Mouse (Mus musculus) neural tube, embryonic 11.5 days (tissue): ENCODE results near the gene Atp5d. TPM values are rescaled to one million over a fixed set of nuclear protein-coding genes. Genes with fewer than 3 reads are reported as not detected.

Source experiments
- ATAC-seq: fragments of 200-750 bp; cut with Nextera tagmentation; 2 replicates; pipeline ENCODE4 v1.8.0; 2017; ENCODE audit warnings: moderate number of reproducible peaks, mild to moderate bottlenecking, moderate TSS enrichment, moderate library complexity; ENCODE audit not compliant: insufficient read depth, low FRiP score, low TSS enrichment
- DNase-seq: peaks from one replicate; pipeline ENCODE4 v3.0.0-alpha.2; 2015; ENCODE audit warnings: low spot score
- H3K27ac ChIP-seq: fragments of 300-500 bp; sonication (generic); 2 replicates; pipeline ENCODE4 v1.5.1; 2014; ENCODE audit warnings: low read depth, mild to moderate bottlenecking, low read length
- H3K27me3 ChIP-seq: fragments of 300-500 bp; sonication (generic); 2 replicates; pipeline ENCODE4 v1.6.1; 2014; ENCODE audit warnings: mild to moderate bottlenecking, low read length, mixed read lengths; ENCODE audit not compliant: control insufficient read depth, insufficient read depth
- H3K36me3 ChIP-seq: fragments of 300-500 bp; sonication (generic); 2 replicates; pipeline ENCODE4 v1.6.1; 2014; ENCODE audit warnings: mild to moderate bottlenecking, low read length, moderate library complexity, mixed read lengths; ENCODE audit not compliant: control insufficient read depth, insufficient read depth
- H3K4me1 ChIP-seq: fragments of 300-500 bp; sonication (generic); 2 replicates; pipeline ENCODE4 v1.6.1; 2014; ENCODE audit warnings: low read length, mixed read lengths; ENCODE audit not compliant: control insufficient read depth, insufficient read depth
- H3K4me2 ChIP-seq: fragments of 300-500 bp; sonication (generic); 2 replicates; pipeline ENCODE4 v1.6.1; 2014; ENCODE audit warnings: low read depth, mild to moderate bottlenecking, moderate library complexity
- H3K4me3 ChIP-seq: fragments of 300-500 bp; sonication (generic); 2 replicates; pipeline ENCODE4 v1.5.1; 2014; ENCODE audit warnings: low read depth, low read length
- H3K9ac ChIP-seq: fragments of 300-500 bp; sonication (generic); 2 replicates; pipeline ENCODE4 v1.6.1; 2014; ENCODE audit warnings: mild to moderate bottlenecking, low read length
- H3K9me3 ChIP-seq: fragments of 300-500 bp; sonication (generic); 2 replicates; pipeline ENCODE4 v1.6.1; 2016; ENCODE audit warnings: low read length; ENCODE audit not compliant: control insufficient read depth
- WGBS: fragments of 180-500 bp; shearing (Covaris S2); extraction: QIAGEN DNeasy Blood & Tissue Kit; methylation state at CpG from one replicate; pipeline ENCODE4 v1.1.7; 2014; 5-methylcytosine and 5-hydroxymethylcytosine counted together
- polyA plus RNA-seq: library from polyadenylated mRNA; unstranded; fragments of >200 nt; fragmentation: Nextera tagmentation; extraction: Ambion mirVana; gene quantifications from 2 replicates; pipeline ENCODE4 v1.2.1, GENCODE M21; 2014

Atp5d gene
- 376 and 386 TPM in 2 replicates for polyA plus RNA-seq

GRCm38 (mm10) chr10:80138553-80139438, at the start of gene Atp5d:
Gene Atp5d, plus strand, starts transcription at chr10:80138632.
- no peaks in the 10 kb centered on the region; the same call in 1 of the 2 replicates for H3K36me3 ChIP-seq
- DNase-seq (peak; percentile 67), ATAC-seq (no peak; the same call in 1 of the 2 replicates)
- H3K27me3 ChIP-seq: peaks cover 29% of the 10 kb centered on the region
- peak within 1 kb of the TSS; percentile 79 for H3K9ac ChIP-seq
- under 1% methylated on average over 74 of the region's 94 CpGs for WGBS
- H3K27ac ChIP-seq: peak within 1 kb of the TSS; percentile 65
- H3K4me2 ChIP-seq: peak within 1 kb of the TSS; percentile 57
- no peaks in the 10 kb centered on the region for H3K9me3 ChIP-seq
- peak within 1 kb of the TSS; percentile 52 for H3K4me3 ChIP-seq
- H3K4me1 ChIP-seq: peaks cover 30% of the 10 kb centered on the region

- no peak for DNase-seq
- Histone ChIP-seq H3K9ac (no peak overlapping the region), H3K9me3 (no peaks in the 10 kb centered on the region), H3K4me3 (no peak overlapping the region), H3K27me3 (no peaks in the 10 kb centered on the region), H3K27ac (no peak overlapping the region), H3K36me3 (no peaks in the 10 kb centered on the region), H3K4me1 (no peaks in the 10 kb centered on the region), H3K4me2 (no peak overlapping the region)
- no peak for ATAC-seq
- 56% methylated on average over 4 of the region's 4 CpGs for WGBS
Observed at GRCm38 (mm10) chr10:80089146-80089545, 49.3 kb upstream of the Atp5d start.

GRCm38 (mm10) chr10:80091527-80091926, 46.9 kb upstream of the Atp5d start:
- no peak for ATAC-seq
- Histone ChIP-seq H3K4me3 (no peak overlapping the region), H3K4me1 (no peaks in the 10 kb centered on the region), H3K9ac (no peak overlapping the region), H3K4me2 (no peak overlapping the region), H3K27me3 (no peaks in the 10 kb centered on the region), H3K9me3 (no peaks in the 10 kb centered on the region), H3K27ac (no peak overlapping the region), H3K36me3 (no peaks in the 10 kb centered on the region)
- no peak for DNase-seq
- WGBS: 91% methylated on average over 6 of the region's 6 CpGs

GRCm38 (mm10) chr10:80092690-80093089, 45.7 kb upstream of the Atp5d start:
- Histone ChIP-seq H3K9me3 (no peaks in the 10 kb centered on the region), H3K4me2 (no peak overlapping the region), H3K27me3 (no peaks in the 10 kb centered on the region), H3K4me1 (no peaks in the 10 kb centered on the region), H3K36me3 (no peaks in the 10 kb centered on the region), H3K4me3 (no peak overlapping the region), H3K27ac (no peak overlapping the region), H3K9ac (no peak overlapping the region)
- ATAC-seq: no peak
- WGBS: 88% methylated on average over 5 of the region's 5 CpGs
- no peak for DNase-seq

GRCm38 (mm10) chr10:80094085-80094484, 44.3 kb upstream of the Atp5d start:
- no peak overlapping the region for H3K4me3 ChIP-seq
- no peak overlapping the region for H3K9ac ChIP-seq
- no peaks in the 10 kb centered on the region for H3K9me3 ChIP-seq
- no peaks in the 10 kb centered on the region for H3K4me1 ChIP-seq
- no peaks in the 10 kb centered on the region for H3K27me3 ChIP-seq
- no peaks in the 10 kb centered on the region for H3K36me3 ChIP-seq
- H3K27ac ChIP-seq: no peak overlapping the region
- WGBS: 87% methylated on average over 6 of the region's 6 CpGs
- no peak for ATAC-seq
- no peak for DNase-seq
- no peak overlapping the region for H3K4me2 ChIP-seq

- no peaks in the 10 kb centered on the region for H3K9me3 ChIP-seq
- H3K4me1 ChIP-seq: no peaks in the 10 kb centered on the region
- H3K27me3 ChIP-seq: no peaks in the 10 kb centered on the region
- no peak overlapping the region for H3K9ac ChIP-seq
- no peak overlapping the region for H3K4me2 ChIP-seq
- WGBS: 84% methylated on average over 3 of the region's 3 CpGs
- no peaks in the 10 kb centered on the region for H3K36me3 ChIP-seq
- H3K27ac ChIP-seq: no peak overlapping the region
- no peak for ATAC-seq
- no peak overlapping the region for H3K4me3 ChIP-seq
- DNase-seq: no peak
Observed at GRCm38 (mm10) chr10:80094684-80095083, 43.7 kb upstream of the Atp5d start.

- ATAC-seq (no peak), DNase-seq (no peak)
- H3K27me3 ChIP-seq: no peaks in the 10 kb centered on the region
- H3K4me1 ChIP-seq: no peaks in the 10 kb centered on the region
- no peaks in the 10 kb centered on the region for H3K9me3 ChIP-seq
- no peak overlapping the region for H3K27ac ChIP-seq
- no peak overlapping the region for H3K4me2 ChIP-seq
- no peak overlapping the region for H3K4me3 ChIP-seq
- H3K9ac ChIP-seq: no peak overlapping the region
- 85% methylated on average over 5 of the region's 5 CpGs for WGBS
- no peaks in the 10 kb centered on the region for H3K36me3 ChIP-seq
Observed at GRCm38 (mm10) chr10:80095547-80095946, 42.9 kb upstream of the Atp5d start.

GRCm38 (mm10) chr10:80097275-80097674, 41.2 kb upstream of the Atp5d start:
- Histone ChIP-seq H3K4me3 (no peak overlapping the region), H3K27ac (no peak overlapping the region), H3K4me1 (peaks cover 8% of the 10 kb centered on the region), H3K36me3 (no peaks in the 10 kb centered on the region), H3K9ac (no peak overlapping the region), H3K27me3 (no peaks in the 10 kb centered on the region), H3K9me3 (no peaks in the 10 kb centered on the region), H3K4me2 (no peak overlapping the region)
- no peak for DNase-seq
- 19% methylated on average over 5 of the region's 7 CpGs for WGBS
- no peak for ATAC-seq

GRCm38 (mm10) chr10:80098630-80099029, 39.8 kb upstream of the Atp5d start:
- H3K27ac ChIP-seq: no peak overlapping the region
- no peak overlapping the region for H3K4me2 ChIP-seq
- peaks cover 8% of the 10 kb centered on the region for H3K4me1 ChIP-seq
- H3K4me3 ChIP-seq: no peak overlapping the region
- H3K9ac ChIP-seq: no peak overlapping the region
- H3K27me3 ChIP-seq: no peaks in the 10 kb centered on the region
- H3K9me3 ChIP-seq: no peaks in the 10 kb centered on the region
- no peaks in the 10 kb centered on the region for H3K36me3 ChIP-seq
- DNase-seq (no peak), ATAC-seq (no peak)
- 90% methylated on average over 5 of the region's 5 CpGs for WGBS
